Mouse (Mus musculus): ENCODE measurements around the gene Stk16. TPM values are rescaled to one million over a fixed set of nuclear protein-coding genes. Genes with fewer than 3 reads are reported as not detected.

Stk16 gene
- 43.6 and 48.1 TPM in 2 replicates for polyA plus RNA-seq (2015; fragmentation: Nextera tagmentation; extraction: Ambion mirVana)

DNA sequence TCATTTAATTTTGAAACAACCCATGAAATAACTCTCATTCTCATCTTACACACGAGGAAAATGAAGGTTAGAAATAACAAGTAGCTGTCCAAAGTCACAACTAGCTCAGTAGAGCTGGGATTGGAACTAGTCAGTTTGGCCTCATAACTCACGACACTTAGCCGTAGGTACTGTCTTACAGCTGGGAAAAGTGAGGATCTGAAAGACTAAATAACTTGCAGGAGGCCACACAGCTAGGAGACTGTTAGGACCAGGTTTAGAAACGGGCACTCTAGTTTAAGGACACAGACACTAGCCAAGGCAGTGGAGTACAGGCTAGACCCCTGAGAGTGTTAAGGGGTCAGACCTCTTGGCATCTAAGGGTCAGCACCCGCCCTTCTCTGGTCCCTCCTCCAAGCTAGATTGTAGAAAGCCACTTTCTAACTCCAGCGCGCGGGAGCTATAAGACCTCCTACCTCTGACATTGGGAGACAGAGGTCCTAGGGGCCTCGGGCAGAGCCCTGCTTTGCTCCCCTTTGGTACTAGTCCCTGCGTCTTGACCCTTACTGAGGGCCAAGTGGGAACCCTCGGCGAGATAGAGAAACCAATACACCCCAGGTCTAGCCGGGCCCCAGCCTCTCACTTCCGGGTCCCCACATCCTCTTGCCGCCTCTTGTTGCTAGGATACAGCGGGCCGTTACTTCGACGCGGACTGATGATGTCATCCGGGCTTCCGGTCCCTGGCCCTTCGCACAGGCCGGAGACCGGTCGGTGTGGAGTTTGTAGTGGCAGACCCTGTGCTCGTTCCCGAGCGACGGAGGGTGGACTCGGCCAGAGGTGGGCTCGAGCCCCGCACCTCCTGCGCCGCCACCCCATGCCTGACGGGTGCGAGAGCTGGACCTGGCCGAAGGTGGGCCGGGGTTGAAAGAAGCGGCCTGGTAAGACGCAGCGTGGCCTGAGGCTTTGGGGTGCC lies at the start of gene Stk16, which contains the start of gene Glb1l:
Gene Stk16, plus strand, starts transcription at position 703 of the 952 bp plus-strand sequence.
Gene Glb1l, minus strand, starts transcription at position 678 of the 952 bp plus-strand sequence.

DNA sequence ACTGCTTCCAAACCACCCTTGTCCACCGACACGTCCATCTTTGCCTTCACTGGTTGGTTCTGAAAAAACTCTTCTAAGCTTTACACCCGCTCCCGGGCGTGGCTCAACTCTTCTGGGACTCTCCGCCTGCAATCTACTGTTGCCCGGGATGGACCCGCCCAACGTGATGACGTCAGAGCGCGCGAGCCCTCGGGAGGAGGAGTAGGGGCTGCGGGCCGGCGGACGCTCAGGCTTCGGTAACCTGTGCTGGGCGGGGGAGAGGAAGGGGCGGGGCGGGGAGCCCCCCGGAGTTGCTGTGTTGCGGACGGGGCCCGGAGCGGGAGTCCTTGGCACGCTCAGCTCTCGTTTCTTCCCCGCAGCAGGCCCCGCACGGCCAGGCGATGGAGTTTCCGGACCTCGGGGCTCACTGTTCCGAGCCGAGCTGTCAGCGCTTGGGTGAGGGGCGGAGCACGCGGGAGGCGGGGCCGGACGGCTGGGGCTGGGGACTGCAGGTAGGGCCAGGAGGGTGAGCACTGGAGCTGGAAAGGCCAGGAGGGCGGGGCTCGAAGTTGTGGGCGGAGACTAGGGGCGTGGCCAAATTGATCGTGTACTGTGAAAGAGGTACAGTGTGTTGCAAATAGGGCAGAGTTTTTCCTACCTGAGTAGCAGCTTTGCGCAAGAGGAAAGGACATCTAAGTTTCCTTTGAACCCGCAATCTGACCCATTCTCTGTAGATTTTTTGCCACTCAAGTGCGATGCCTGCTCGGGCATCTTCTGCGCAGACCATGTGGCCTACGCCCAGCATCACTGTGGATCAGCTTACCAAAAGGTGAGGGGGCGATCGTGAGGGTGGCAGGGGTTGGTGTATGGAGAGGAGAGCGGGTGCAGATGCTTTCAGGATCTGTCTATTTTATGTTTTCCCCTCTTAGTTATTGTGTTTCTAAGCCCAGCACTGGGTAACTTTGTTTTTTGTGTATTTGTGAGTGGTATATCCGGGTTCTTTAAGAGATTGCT lies 41.9 kb upstream of the Stk16 start, which contains the start of gene Zfand2b:
Gene Zfand2b, plus strand, starts transcription at position 175 of the 993 bp plus-strand sequence.

DNA sequence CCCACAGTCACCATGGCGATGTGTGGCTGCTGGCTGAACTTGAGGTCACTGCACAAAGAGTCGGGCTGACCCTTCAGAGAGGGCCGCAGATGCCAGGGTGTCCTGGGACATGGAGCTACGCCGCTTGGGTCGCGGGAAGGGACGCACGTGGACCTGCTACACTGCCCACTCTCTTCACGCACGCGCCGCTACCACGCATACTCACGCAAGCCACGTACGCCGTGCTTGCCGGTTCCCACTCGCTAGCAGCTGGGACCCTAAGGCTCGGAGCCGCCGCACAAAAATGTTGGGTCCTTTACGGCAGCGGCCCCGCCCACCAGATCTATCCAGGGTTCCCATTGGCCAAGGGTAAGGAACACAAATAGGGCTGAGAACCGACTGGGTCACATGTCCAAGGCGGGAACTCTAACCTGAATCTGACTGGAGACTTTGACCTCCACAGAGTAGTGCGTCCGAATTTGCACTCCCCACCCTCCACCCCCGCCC lies 30.5 kb upstream of the Stk16 start, which contains the start of gene Abcb6:
Gene Abcb6, minus strand, starts transcription at position 288 of the 486 bp plus-strand sequence.

DNA sequence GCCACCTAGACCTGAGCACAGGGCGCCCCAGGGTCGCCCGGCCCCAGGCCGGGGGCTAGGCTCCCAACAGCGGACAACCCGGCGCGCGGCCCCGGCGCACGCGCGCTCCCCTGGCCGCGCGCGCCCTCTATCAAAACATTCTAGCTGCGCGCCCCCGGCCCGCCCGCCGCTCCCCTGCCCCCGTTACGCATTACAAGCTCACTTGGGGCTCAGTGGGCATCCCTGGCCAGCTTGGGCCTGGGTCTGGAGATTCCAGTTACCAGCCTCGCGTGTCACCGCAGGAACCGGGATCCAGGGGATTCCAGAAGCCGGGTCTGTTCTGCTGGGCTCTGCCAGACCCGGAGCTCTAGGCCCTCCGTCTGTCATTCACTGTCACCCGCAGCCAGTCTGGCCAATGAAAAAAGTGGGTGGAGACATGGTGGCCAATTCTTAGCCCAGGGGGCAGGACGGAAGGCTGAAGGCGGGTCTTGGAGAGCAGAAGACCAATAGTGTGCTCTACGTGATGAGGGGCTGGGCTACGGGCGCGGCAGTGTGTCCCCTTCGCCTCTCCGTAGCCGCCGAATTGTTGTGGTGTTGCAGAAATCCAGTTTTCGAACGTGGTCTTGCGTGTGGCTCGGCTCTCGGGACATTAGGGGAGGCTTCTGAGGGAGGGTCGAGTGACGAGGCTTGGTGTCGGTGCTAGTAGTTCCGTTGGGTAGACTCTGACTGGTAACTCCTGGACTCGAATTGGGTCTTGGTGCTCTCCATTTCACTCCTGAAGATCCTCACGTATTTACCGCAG lies 18.8 kb upstream of the Stk16 start, which contains the start of the genes Ankzf1 and Atg9a:
Gene Ankzf1, plus strand, starts transcription at position 530 of the 781 bp plus-strand sequence.
Gene Atg9a, minus strand, starts transcription at position 575 of the 781 bp plus-strand sequence.

DNA sequence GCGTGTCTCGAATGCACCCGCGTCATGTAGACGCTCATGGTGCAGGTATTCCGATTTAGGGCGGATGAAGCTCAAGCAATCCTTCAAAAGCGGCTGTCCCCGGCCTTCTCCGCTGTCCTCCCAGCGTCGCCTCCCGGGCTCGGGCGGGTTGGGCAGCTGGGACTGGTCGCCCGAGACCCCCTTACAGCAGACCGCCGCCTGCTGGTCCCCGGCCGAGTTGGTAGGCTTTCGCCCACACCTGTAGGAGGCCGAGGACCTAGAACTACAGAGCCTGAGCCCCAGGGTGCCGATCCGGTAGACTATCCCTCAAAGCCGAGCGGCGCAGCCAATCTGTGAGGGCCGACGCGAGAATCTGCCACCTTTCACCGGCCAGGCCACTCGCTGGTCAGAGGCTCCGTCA lies 8.9 kb downstream of the Stk16 start, which contains the start of gene Tuba4a:
Gene Tuba4a, minus strand, starts transcription at position 335 of the 400 bp plus-strand sequence.

DNA sequence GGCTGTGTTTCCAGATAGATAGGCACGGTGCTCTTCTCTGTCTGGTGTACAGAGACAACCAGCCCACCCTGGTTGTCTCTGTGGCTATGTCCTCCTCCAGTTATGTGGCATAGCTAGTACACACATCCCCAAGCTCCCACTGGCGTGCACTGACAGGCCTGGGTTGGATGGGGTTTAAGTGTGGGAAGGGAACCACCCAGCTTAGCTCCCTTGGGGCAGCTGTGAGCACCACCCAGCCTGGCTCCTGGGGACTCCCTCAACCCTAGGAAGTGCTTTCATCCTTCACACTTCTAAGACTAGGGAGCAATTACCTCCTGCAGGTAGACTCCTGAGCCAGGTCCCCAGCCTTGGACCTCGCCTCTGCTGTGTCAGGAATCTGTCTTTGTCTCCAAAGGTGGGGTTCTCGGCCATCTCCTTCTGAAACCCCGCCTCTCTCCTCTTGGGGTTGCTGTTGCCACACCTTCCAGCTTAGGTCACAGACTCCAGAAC lies 21.1 kb downstream of the Stk16 start, which contains the start of gene A630095N17Rik:
Gene A630095N17Rik, minus strand, starts transcription at position 439 of the 489 bp plus-strand sequence.

DNA sequence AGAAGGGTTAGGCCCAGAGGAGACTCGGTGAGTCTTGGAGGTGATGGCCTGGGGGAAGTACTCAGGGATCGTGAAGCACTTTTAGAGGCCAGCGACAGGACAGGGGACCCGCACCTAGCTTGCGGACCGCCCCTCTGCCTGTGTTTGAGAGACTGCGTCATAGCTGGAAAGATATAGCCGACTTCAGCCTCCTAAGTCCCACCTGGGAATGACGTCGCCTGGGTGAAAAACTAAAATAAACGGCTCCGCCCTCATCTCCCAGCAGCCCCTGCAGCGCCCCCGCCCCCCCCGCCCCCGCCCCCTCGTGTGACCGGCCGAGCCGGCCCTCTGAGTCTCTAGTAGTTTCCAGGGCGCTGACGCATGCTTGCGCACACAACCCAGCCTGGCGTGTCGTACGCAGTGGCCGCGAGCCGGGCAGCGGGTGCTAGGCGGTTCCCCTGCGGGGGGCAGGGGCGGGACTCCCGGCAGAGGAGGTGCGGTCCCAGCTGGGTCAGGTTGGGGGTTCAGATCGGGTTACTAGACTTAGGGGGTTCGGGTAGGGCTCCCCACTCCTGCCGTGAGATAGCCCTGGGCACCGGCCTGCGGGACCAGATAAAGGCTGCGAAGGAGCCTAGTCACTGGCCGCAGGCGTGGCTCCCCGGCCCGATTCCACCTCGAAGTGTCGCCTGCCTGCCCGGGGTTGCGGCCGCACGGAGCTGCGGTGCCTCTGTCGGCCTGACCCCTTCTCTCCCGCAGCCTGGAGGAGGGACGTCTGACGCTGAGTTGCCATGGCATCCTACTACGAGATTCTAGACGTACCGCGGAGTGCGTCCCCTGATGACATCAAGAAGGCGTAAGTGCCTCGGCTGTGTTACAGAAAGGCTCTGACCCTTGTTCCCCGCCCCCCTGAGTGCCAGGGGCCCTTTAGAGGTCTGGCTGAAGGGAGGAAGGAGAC lies 25.7 kb downstream of the Stk16 start, which contains the start of gene Dnajb2:
Gene Dnajb2, plus strand, starts transcription at position 290 of the 934 bp plus-strand sequence.

DNA sequence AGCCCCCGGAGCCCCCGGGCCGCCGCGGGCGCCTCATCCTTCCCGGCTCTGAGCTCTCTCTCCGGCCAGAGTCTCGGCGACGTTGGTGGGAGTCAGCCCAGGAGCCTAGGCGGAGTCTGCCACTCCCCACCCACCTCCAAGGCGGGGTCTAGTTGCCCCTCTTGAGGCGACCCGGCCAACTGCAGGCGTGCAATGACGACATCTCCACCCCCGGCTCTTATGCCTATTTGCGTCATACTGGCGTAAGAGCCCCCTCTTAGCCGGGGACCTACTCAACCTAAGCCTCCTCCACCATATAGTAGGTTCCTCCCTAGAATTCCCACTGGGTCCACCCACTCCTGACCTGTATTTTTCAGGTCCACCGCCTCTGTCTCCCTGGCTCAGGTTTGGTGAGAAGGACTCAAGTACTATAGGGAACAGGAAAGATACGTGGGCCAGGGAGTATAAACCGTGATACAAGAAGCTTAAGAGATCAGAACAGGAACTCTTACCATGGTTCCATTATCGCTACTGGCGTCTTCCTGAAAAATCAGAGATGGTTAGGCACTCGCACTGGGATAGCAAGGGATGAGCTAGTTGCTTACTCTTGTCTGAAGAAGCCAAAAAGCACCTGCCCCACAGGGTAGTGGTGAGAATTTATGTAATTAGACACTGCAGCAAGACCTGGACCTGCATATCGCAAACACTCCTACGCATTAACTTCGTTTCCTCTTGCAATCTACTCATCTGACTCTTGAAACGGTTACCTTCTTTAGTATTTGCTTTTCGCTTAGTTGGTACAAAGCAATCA lies 53.6 kb downstream of the Stk16 start, which contains the start of gene Ptprn:
Gene Ptprn, minus strand, starts transcription at position 412 of the 790 bp plus-strand sequence.

Small RNAs within 50 kb of the gene (microRNA-seq; reads per million reads assigned to microRNA genes)
- 0 reads per million in 2 experiments for gene Gm27943

Other genes with a start within 250 kb of the Stk16 start
- 7.6 and 9.8 TPM in 2 replicates for gene Nhej1, start 85.6 kb upstream of the Stk16 start, polyA plus RNA-seq (2015; fragmentation: Nextera tagmentation; extraction: Ambion mirVana)
- 0.09 and 0.15 TPM in 2 replicates for gene Slc23a3, start 76.9 kb upstream of the Stk16 start, polyA plus RNA-seq (2015; fragmentation: Nextera tagmentation; extraction: Ambion mirVana)
- gene Cnppd1, start 68.1 kb upstream of the Stk16 start, polyA plus RNA-seq (2015; fragmentation: Nextera tagmentation; extraction: Ambion mirVana) = 30.1 and 31.4 TPM in 2 replicates
- 20.3 and 22.1 TPM in 2 replicates for gene Retreg2, start 68.1 kb upstream of the Stk16 start, polyA plus RNA-seq (2015; fragmentation: Nextera tagmentation; extraction: Ambion mirVana)
- gene Zfand2b, start 42.2 kb upstream of the Stk16 start, polyA plus RNA-seq (2015; fragmentation: Nextera tagmentation; extraction: Ambion mirVana) = 23.6 and 26.7 TPM in 2 replicates
- 38.0 and 41.5 TPM in 2 replicates for gene Abcb6, start 30.4 kb upstream of the Stk16 start, polyA plus RNA-seq (2015; fragmentation: Nextera tagmentation; extraction: Ambion mirVana)
- 10.5 and 11.8 TPM in 2 replicates for gene Ankzf1, start 18.7 kb upstream of the Stk16 start, polyA plus RNA-seq (2015; fragmentation: Nextera tagmentation; extraction: Ambion mirVana)
- gene Atg9a, start 18.6 kb upstream of the Stk16 start, polyA plus RNA-seq (2015; fragmentation: Nextera tagmentation; extraction: Ambion mirVana) = 29.1 and 34.9 TPM in 2 replicates
- gene Glb1l, start within 50 bp of the Stk16 start, polyA plus RNA-seq (2015; fragmentation: Nextera tagmentation; extraction: Ambion mirVana) = 4.6 and 5.3 TPM in 2 replicates
- 163 and 207 TPM in 2 replicates for gene Tuba4a, start 9.0 kb downstream of the Stk16 start, polyA plus RNA-seq (2015; fragmentation: Nextera tagmentation; extraction: Ambion mirVana)
- gene A630095N17Rik, start 21.3 kb downstream of the Stk16 start, polyA plus RNA-seq (2015; fragmentation: Nextera tagmentation; extraction: Ambion mirVana) = not detected in 2 replicates
- 27.1 and 28.1 TPM in 2 replicates for gene Dnajb2, start 25.6 kb downstream of the Stk16 start, polyA plus RNA-seq (2015; fragmentation: Nextera tagmentation; extraction: Ambion mirVana)
- gene Ptprn, start 53.7 kb downstream of the Stk16 start, polyA plus RNA-seq (2015; fragmentation: Nextera tagmentation; extraction: Ambion mirVana) = 0.11 and 0.13 TPM in 2 replicates
- 0.21 TPM in 1 of 2 replicates, not detected in the other for gene Resp18, start 67.6 kb downstream of the Stk16 start, polyA plus RNA-seq (2015; fragmentation: Nextera tagmentation; extraction: Ambion mirVana)
- 103 and 105 TPM in 2 replicates for gene Dnpep, start 107.2 kb downstream of the Stk16 start, polyA plus RNA-seq (2015; fragmentation: Nextera tagmentation; extraction: Ambion mirVana)
- gene Des, start 149.5 kb downstream of the Stk16 start, polyA plus RNA-seq (2015; fragmentation: Nextera tagmentation; extraction: Ambion mirVana) = 2,318 and 2,325 TPM in 2 replicates
- gene Speg, start 164.5 kb downstream of the Stk16 start, polyA plus RNA-seq (2015; fragmentation: Nextera tagmentation; extraction: Ambion mirVana) = 12.7 and 16.2 TPM in 2 replicates
- 40.2 and 53.0 TPM in 2 replicates for gene Gmppa, start 225.1 kb downstream of the Stk16 start, polyA plus RNA-seq (2015; fragmentation: Nextera tagmentation; extraction: Ambion mirVana)
- 0.05 TPM in 1 of 2 replicates, not detected in the other for gene Asic4, start 239.6 kb downstream of the Stk16 start, polyA plus RNA-seq (2015; fragmentation: Nextera tagmentation; extraction: Ambion mirVana)

Data from skeletal muscle tissue, postnatal 0 days (tissue).